Mouse (Mus musculus) G1E-ER4 (cell line): ENCODE measurements around the gene Plscr3. TPM values are rescaled to one million over a fixed set of nuclear protein-coding genes. Genes with fewer than 3 reads are reported as not detected.

ENCODE experiments used
- GATA1 ChIP-seq: IDR thresholded peaks from one replicate; pipeline ENCODE4 v1.8.0; 2012; ENCODE audit warnings: low read length, inconsistent platforms
- polyA plus RNA-seq: library from polyadenylated mRNA; stranded (reverse); fragments of >175 nt; gene quantifications from 2 replicates; pipeline ENCODE4 v1.2.3, GENCODE M21; 2012

Gene Plscr3
- polyA plus RNA-seq, 1 experiment, result 56.9 TPM

- TF ChIP-seq GATA1, result no peak
Observed at GRCm38 (mm10) chr11:69876867-69877266, 30.7 kb downstream of the Plscr3 start.

GRCm38 (mm10) chr11:69877878-69878277 is 31.7 kb downstream of the Plscr3 start, which contains the start of gene Tmem95:
TSS of gene Tmem95 (minus strand) at chr11:69878018.
- TF ChIP-seq GATA1, result no peak

GRCm38 (mm10) chr11:69878399-69878798 is 32.2 kb downstream of the Plscr3 start:
- no peak for TF ChIP-seq GATA1

GRCm38 (mm10) chr11:69878952-69879351 is 32.8 kb downstream of the Plscr3 start:
- no peak for TF ChIP-seq GATA1

DNA sequence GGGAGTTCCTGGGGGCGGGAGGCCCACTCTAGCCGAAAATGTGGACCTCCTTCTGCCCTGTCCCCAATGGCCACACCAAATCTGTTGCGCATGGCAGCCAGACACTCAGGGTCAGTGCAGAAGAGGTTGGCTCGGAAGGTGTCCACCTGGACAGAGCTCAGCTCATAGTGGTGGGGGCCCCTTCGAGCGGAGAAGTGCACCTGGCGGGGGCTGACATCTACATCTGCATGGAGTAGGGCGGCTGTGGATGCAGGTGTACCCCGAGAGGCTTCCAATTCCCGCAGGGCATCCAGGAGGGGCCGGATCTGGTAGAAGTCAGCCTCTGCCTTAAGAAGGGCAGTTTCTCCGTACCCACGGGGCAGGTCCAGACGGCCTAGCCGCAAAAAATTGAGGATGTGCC is 33.5 kb downstream of the Plscr3 start:
- no peak for TF ChIP-seq GATA1

- TF ChIP-seq GATA1, result no peak
Observed at GRCm38 (mm10) chr11:69880506-69880852, 34.3 kb downstream of the Plscr3 start.

- TF ChIP-seq GATA1, result no peak
Observed at GRCm38 (mm10) chr11:69880853-69881603, 34.9 kb downstream of the Plscr3 start, which contains the start of gene Kctd11. TSS of gene Kctd11 (minus strand) at chr11:69881406.

- no peak for TF ChIP-seq GATA1
Observed at GRCm38 (mm10) chr11:69881787-69882670, 35.9 kb downstream of the Plscr3 start.

GRCm38 (mm10) chr11:69883066-69883465 is 36.9 kb downstream of the Plscr3 start:
- TF ChIP-seq GATA1, result no peak

DNA sequence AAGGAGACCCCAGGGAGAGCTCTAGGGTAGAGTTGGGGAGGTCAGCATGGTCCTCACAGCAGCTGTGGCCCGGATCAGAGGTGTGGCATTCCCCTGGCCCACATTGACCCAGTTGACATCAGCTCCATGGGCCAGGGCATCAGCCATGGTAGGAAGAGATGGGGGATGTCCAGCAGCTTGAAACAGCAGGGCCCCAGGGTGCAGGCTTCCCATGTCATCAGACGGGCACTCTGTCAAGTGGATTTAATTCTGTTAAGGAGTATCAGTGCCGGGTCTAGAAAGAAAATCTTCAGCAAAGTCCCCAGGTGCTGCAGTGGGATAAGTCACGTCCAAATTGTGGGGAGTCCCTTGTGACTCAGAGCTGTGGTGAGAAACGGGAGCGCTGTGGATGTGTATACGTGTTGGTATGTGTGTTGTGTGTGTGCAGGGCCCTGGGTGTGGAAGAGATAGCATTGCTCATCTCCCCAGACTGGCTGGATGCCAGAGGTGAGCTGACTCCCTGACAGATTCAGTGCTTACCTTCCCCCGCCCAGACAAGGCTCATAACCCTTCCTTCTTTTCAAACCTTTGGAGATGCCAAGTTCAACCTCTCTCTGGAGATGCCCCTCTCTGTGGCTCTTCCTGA is 37.5 kb downstream of the Plscr3 start:
- TF ChIP-seq GATA1, result no peak

- TF ChIP-seq GATA1, result no peak
Observed at GRCm38 (mm10) chr11:69884240-69884639, 38.1 kb downstream of the Plscr3 start.

- TF ChIP-seq GATA1, result no peak
Observed at GRCm38 (mm10) chr11:69884663-69885062, 38.5 kb downstream of the Plscr3 start.

- no peak for TF ChIP-seq GATA1
Observed at GRCm38 (mm10) chr11:69886907-69887635, 40.9 kb downstream of the Plscr3 start.

DNA sequence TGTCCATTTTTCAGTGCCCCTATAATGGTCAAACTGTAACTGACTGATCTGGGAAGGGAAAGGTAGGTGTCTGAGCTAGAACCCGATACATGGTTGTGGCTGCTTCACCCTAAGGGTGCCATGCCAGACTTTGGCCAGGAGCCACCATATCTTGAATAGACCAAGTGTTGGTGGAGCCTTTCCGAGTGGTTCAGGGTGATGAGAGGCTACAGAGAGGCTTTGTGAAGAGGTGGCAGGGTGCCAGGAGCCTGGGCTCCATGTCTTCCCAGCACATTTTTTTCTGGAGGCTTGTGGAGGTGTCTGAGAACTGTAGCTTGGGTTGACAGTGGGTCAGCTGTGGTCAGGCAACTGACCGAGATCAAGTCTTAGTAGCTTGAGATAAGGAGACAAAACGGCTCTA is 45.3 kb downstream of the Plscr3 start:
- TF ChIP-seq GATA1, result no peak

GRCm38 (mm10) chr11:69894671-69895070 is 48.5 kb downstream of the Plscr3 start:
- TF ChIP-seq GATA1, result no peak
